Mouse (Mus musculus): ENCODE results near the gene Vmn1r22. TPM values are rescaled to one million over a fixed set of nuclear protein-coding genes. Genes with fewer than 3 reads are reported as not detected.
"Not testable (repeated sequence)": the region's sequence is repeated elsewhere in the genome, so short reads cannot be mapped to it uniquely, and the experiment has no call there.

Gene Vmn1r22
- polyA plus RNA-seq (2015; fragmentation: Nextera tagmentation; extraction: Ambion mirVana), result not detected in 2 replicates

DNA sequence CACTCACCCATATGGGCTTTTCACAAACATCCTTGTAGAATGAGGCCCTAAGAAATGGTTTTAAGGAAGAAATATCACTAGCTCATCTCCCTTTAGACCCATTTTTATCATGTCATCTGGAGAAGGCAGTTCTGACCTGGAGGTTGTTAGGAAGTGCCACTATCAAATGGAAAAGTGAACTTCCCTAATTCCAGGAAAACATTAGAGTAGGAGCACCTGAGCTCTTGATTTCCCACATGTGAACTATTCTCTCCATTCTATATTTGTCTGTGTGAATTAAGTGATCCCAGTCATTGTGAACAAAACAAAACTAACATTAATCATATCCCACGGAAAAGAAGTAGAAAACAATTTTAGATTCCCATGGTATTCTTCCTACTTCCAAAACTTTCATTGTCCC lies at the start of gene Vmn1r22:
Gene Vmn1r22, minus strand, starts transcription at position 101 of the 400 bp plus-strand sequence.
- Histone ChIP-seq H3K4me3 (ENCODE audit: low read length) (no peak within 1 kb of the TSS), H3K36me3 (ENCODE audit: control insufficient read depth, insufficient read depth, low read length) (no peaks in the 10 kb centered on the region), H3K27ac (ENCODE audit: low read length) (no peak within 1 kb of the TSS), H3K9me3 (ENCODE audit: control insufficient read depth, low read length) (no peaks in the 10 kb centered on the region), H3K27me3 (replicated peaks; ENCODE audit: control insufficient read depth, insufficient read depth, low read length) (no peaks in the 10 kb centered on the region), H3K4me1 (ENCODE audit: control insufficient read depth, insufficient read depth, low read length) (no peaks in the 10 kb centered on the region), H3K4me2 (ENCODE audit: low read depth, low read length) (no peak within 1 kb of the TSS), H3K9ac (ENCODE audit: low read depth, low read length) (no peak within 1 kb of the TSS)
- no peak for ATAC-seq
- WGBS, result 77% methylated on average over 1 of the region's 1 CpGs

DNA sequence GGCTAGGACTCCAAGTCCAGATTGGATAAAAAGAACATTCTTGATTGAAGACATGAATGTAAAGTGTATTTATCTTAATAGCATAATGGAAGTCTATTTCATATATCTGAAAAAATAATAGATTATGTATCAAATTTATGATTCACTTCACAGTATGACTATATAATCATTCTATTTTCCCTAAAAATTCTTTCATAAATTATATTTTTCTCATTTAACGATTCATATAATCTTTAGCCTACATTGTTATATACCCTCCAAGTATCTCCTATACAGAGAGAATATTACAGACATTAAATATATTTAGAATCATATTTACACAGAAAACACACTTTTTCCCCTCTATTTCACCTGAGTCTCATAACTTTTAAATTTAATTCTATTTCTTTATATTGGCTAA lies 18.9 kb upstream of the Vmn1r22 start, which contains the start of gene Vmn1r23:
Gene Vmn1r23, minus strand, starts transcription at position 101 of the 400 bp plus-strand sequence.
- ATAC-seq, result no peak

DNA sequence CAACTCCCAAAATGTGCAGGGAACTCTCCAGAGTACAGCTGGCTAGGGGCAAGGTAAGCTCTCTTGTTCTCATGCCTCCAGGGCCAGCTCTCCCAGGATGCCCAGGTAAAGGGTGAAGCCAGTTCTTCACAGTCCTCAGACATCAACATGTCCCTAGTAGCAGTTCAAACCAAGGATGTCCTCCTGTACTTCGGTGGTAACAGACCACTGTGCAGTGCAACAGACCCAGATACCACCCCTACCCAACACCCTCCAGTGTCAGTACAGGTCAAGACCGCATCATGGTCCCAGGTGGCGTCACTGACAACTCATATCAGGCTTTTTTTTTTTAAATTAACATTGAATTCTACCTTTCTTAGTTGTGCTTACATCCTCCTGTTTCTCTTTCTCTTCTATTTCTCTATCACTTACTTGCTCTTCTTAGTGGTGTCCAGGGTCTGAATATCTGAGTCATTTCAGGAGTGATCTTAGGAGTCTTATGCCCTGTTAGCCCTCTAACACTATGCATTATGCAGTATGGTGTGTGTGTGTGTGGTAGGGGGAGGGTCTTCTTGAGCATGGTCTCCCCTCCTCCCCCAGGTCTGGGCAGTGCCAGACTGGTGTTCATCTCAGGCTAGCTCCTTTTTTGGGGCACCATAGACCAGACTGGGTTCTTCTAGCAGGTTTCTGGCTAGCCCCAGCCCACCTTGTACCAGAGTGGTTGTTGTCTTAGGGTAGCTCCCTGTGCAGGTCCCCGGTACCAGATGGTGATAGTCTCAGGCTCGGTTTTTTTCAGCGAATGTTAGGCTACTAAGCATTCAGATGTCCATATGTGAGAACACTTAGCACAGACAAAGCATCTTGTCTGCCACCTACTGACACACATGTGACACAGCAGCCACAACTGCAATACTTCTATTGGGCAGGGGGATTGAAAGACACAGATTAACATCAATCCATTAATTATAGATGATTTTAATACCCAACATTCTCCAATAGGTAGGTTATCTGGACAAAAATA lies 48.5 kb downstream of the Vmn1r22 start:
- Histone ChIP-seq H3K9ac (ENCODE audit: low read depth, low read length) (no peak overlapping the region), H3K27ac (ENCODE audit: low read length) (no peak overlapping the region), H3K9me3 (ENCODE audit: control insufficient read depth, low read length) (no peaks in the 10 kb centered on the region), H3K4me1 (ENCODE audit: control insufficient read depth, insufficient read depth, low read length) (no peaks in the 10 kb centered on the region), H3K36me3 (ENCODE audit: control insufficient read depth, insufficient read depth, low read length) (no peaks in the 10 kb centered on the region), H3K27me3 (replicated peaks; ENCODE audit: control insufficient read depth, insufficient read depth, low read length) (no peaks in the 10 kb centered on the region), H3K4me3 (ENCODE audit: low read length) (no peak overlapping the region), H3K4me2 (ENCODE audit: low read depth, low read length) (no peak overlapping the region)
- ATAC-seq, result peak; percentile 74
- 44% methylated on average over 6 of the region's 6 CpGs for WGBS

More for the DNA sequence above, 18.9 kb upstream of the Vmn1r22 start, which contains the start of gene Vmn1r23:
- Histone ChIP-seq H3K9ac (ENCODE audit: low read depth, low read length) (no peak within 1 kb of the TSS), H3K4me3 (ENCODE audit: low read length) (no peak within 1 kb of the TSS), H3K9me3 (ENCODE audit: control insufficient read depth, low read length) (no peaks in the 10 kb centered on the region), H3K27me3 (replicated peaks; ENCODE audit: control insufficient read depth, insufficient read depth, low read length) (no peaks in the 10 kb centered on the region), H3K36me3 (ENCODE audit: control insufficient read depth, insufficient read depth, low read length) (no peaks in the 10 kb centered on the region), H3K4me1 (ENCODE audit: control insufficient read depth, insufficient read depth, low read length) (no peaks in the 10 kb centered on the region), H3K4me2 (ENCODE audit: low read depth, low read length) (no peak within 1 kb of the TSS), H3K27ac (ENCODE audit: low read length) (no peak within 1 kb of the TSS)
- 90% methylated on average over 1 of the region's 1 CpGs for WGBS

DNA sequence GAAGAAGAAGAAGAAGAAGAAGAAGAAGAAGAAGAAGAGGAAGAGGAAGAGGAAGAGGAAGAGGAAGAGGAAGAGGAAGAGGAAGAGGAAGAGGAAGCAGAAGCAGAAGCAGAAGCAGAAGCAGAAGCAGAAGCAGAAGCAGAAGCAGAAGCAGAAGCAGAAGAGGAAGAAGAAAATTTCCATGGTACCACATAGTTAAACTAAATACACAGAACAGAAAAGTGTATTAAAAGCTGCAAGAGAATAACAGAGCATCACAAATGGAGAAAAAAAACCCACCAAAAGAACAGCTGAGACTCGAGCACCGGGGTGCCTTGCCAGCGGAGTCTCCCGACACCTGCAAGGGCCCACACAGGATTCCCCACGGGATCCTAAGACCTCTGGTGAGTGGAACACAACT lies 56.7 kb downstream of the Vmn1r22 start:
- ATAC-seq; H3K36me3 ChIP-seq (ENCODE audit: control insufficient read depth, insufficient read depth, low read length); H3K27ac ChIP-seq (ENCODE audit: low read length); H3K9me3 ChIP-seq (ENCODE audit: control insufficient read depth, low read length); H3K27me3 ChIP-seq (replicated peaks; ENCODE audit: control insufficient read depth, insufficient read depth, low read length); H3K4me3 ChIP-seq (ENCODE audit: low read length); H3K4me2 ChIP-seq (ENCODE audit: low read depth, low read length); H3K4me1 ChIP-seq (ENCODE audit: control insufficient read depth, insufficient read depth, low read length); H3K9ac ChIP-seq (ENCODE audit: low read depth, low read length): not testable (repeated sequence)
- WGBS, result 86% methylated on average over 5 of the region's 5 CpGs

DNA sequence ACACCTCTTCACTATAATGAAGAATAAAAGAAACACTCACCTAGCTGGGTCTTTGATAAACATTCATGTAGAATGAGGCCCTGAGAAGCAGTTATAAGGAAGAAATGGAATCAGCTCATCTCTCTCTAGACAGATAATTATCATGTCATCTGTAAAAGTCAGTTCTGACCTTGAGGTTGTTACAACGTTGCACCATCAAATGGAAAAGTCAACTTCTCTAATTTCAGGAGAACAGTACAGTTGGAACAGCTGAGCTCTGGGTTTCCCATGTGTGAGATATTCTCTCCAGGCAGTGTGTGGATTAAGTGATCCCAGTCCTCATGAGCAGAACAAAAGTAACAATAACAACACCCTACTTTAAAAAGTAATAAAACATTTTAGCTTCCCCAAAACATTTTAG lies 57.5 kb downstream of the Vmn1r22 start, which contains the start of gene Vmn1r21:
Gene Vmn1r21, minus strand, starts transcription at position 58 of the 400 bp plus-strand sequence.
- 70% methylated on average over 1 of the region's 1 CpGs for WGBS
- no peak for ATAC-seq
- no peaks in the 10 kb centered on the region for H3K36me3 ChIP-seq (ENCODE audit: control insufficient read depth, insufficient read depth, low read length)

More for the DNA sequence above, 57.5 kb downstream of the Vmn1r22 start, which contains the start of gene Vmn1r21:
- Histone ChIP-seq H3K27ac (ENCODE audit: low read length) (no peak within 1 kb of the TSS), H3K9ac (ENCODE audit: low read depth, low read length) (no peak within 1 kb of the TSS), H3K4me2 (ENCODE audit: low read depth, low read length) (no peak within 1 kb of the TSS), H3K4me3 (ENCODE audit: low read length) (no peak within 1 kb of the TSS), H3K9me3 (ENCODE audit: control insufficient read depth, low read length) (no peaks in the 10 kb centered on the region), H3K27me3 (replicated peaks; ENCODE audit: control insufficient read depth, insufficient read depth, low read length) (no peaks in the 10 kb centered on the region), H3K4me1 (ENCODE audit: control insufficient read depth, insufficient read depth, low read length) (no peaks in the 10 kb centered on the region)

Other genes with a start within 250 kb of the Vmn1r22 start
- gene Pyurf, start 215.9 kb downstream of the Vmn1r22 start, polyA plus RNA-seq (2015; fragmentation: Nextera tagmentation; extraction: Ambion mirVana), result 20.4 and 21.4 TPM in 2 replicates
- 15.8 and 15.9 TPM in 2 replicates for gene Lancl2, start 205.5 kb downstream of the Vmn1r22 start, polyA plus RNA-seq (2015; fragmentation: Nextera tagmentation; extraction: Ambion mirVana)
- gene Vopp1, start 82.9 kb downstream of the Vmn1r22 start, polyA plus RNA-seq (2015; fragmentation: Nextera tagmentation; extraction: Ambion mirVana), result 23.5 and 24.9 TPM in 2 replicates
- not detected in 2 replicates for gene Vmn1r21, start 57.7 kb downstream of the Vmn1r22 start, polyA plus RNA-seq (2015; fragmentation: Nextera tagmentation; extraction: Ambion mirVana)
- gene Vmn1r23, start 18.8 kb upstream of the Vmn1r22 start, polyA plus RNA-seq (2015; fragmentation: Nextera tagmentation; extraction: Ambion mirVana), result not detected in 2 replicates
- not detected in 2 replicates for gene Vmn1r24, start 53.5 kb upstream of the Vmn1r22 start, polyA plus RNA-seq (2015; fragmentation: Nextera tagmentation; extraction: Ambion mirVana)
- gene Vmn1r25, start 72.8 kb upstream of the Vmn1r22 start, polyA plus RNA-seq (2015; fragmentation: Nextera tagmentation; extraction: Ambion mirVana), result not detected in 2 replicates
- gene Vmn1r26, start 107.1 kb upstream of the Vmn1r22 start, polyA plus RNA-seq (2015; fragmentation: Nextera tagmentation; extraction: Ambion mirVana), result not detected in 2 replicates